In genomic region chr4:106778116-106778788, GRCm38 (mm10) we compare ENCODE assay signal across 8 mouse cellular contexts. TPM values are rescaled to one million over a fixed set of nuclear protein-coding genes. Genes with fewer than 3 reads are reported as not detected.
DNase-seq lines count a peak whose midpoint lies in the region; ATAC-seq and TF ChIP-seq lines count a peak whose summit lies in the region.

No protein-coding gene starts in this region.

- no peaks in the 10 kb centered on the region for H3K9me3 ChIP-seq in hindbrain, postnatal 0 days (ENCODE audit: low read length)

- no peak overlapping the region for H3K4me3 ChIP-seq in hindbrain, postnatal 0 days (ENCODE audit: low read length)

- H3K4me2 ChIP-seq in hindbrain, postnatal 0 days (ENCODE audit: low read depth, low read length), result no peak overlapping the region

- DNase-seq in adrenal gland, postnatal 10 days, result peak; percentile 96
- peak; percentile 67 for DNase-seq in embryo, embryonic 11.5 days (ENCODE audit: low read depth, low spot score)
- DNase-seq in gastrocnemius, postnatal 25 days, result peak; percentile 96
- DNase-seq in hindbrain, postnatal 0 days (ENCODE audit: low spot score), result peak; percentile 95
- DNase-seq in left cerebral cortex, adult 11 months (ENCODE audit: low spot score), result peak; percentile 81
- DNase-seq in lung, postnatal 14 days, result peak; percentile 97
- peak; percentile 80 for DNase-seq in retina, postnatal 7 days (ENCODE audit: low read depth, low spot score)

- no peaks in the 10 kb centered on the region for H3K36me3 ChIP-seq in hindbrain, postnatal 0 days (ENCODE audit: insufficient read depth, low read length)

- H3K27me3 ChIP-seq in hindbrain, postnatal 0 days (ENCODE audit: insufficient read depth, low read length), result no peaks in the 10 kb centered on the region

- H3K9ac ChIP-seq in hindbrain, postnatal 0 days (replicated peaks; ENCODE audit: low read length), result no peak overlapping the region

- 30% methylated on average over 5 of the region's 5 CpGs for WGBS in hindbrain, postnatal 0 days

- peak overlapping the region; percentile 76 for H3K27ac ChIP-seq in hindbrain, postnatal 0 days

- peak; percentile 41 for TF ChIP-seq CTCF in hindbrain, postnatal 0 days (IDR thresholded peaks at IDR 0.05; ENCODE audit: low read depth)

- peaks cover 27% of the 10 kb centered on the region for H3K4me1 ChIP-seq in hindbrain, postnatal 0 days (ENCODE audit: insufficient read depth, low read length)

- ATAC-seq in hindbrain, postnatal 0 days, result peak; percentile 96
- ATAC-seq in megakaryocyte, adult 5-6 weeks (ENCODE audit: poor library complexity, severe bottlenecking), result no peak

RNA-seq across cellular contexts. Expression of gene Acot11, which starts 26.5 kb away (rescaled TPM):
- 10 to 100 TPM; 35.1 to 37.9 TPM for total RNA-seq in adrenal gland, postnatal 10 days (2021)
- 10 to 100 TPM in 1 of 2 experiments, 1 to 10 TPM in 1; 7.8 to 14.3 TPM for total RNA-seq in gastrocnemius, postnatal 25 days (2021)
- 11.1 and 12.2 TPM in 2 replicates for total RNA-seq in hindbrain, postnatal 0 days (2014; rRNA removed)
- polyA plus RNA-seq in hindbrain, postnatal 0 days (2015; fragmentation: Nextera tagmentation; extraction: Ambion mirVana), result 2.0 and 2.7 TPM in 2 replicates
- total RNA-seq in megakaryocyte, adult 5-6 weeks (2015), result 10.6 and 11.9 TPM in 2 replicates
- total RNA-seq in megakaryocyte, adult 5-6 weeks (2017), result 9.6 and 10.9 TPM in 2 replicates

RNA-seq across cellular contexts. Expression of gene Fam151a, which starts 44.6 kb away (rescaled TPM):
- under 1 TPM; 0.27 to 0.30 TPM for total RNA-seq in adrenal gland, postnatal 10 days (2021)
- not detected for total RNA-seq in gastrocnemius, postnatal 25 days (2021)
- not detected in 2 replicates for total RNA-seq in hindbrain, postnatal 0 days (2014; rRNA removed)
- polyA plus RNA-seq in hindbrain, postnatal 0 days (2015; fragmentation: Nextera tagmentation; extraction: Ambion mirVana), result not detected in 2 replicates
- total RNA-seq in megakaryocyte, adult 5-6 weeks (2015), result not detected in 2 replicates
- total RNA-seq in megakaryocyte, adult 5-6 weeks (2017), result 0.37 TPM in 1 of 2 replicates, not detected in the other

RNA-seq across cellular contexts. Expression of gene Mroh7, which starts 47.5 kb away (rescaled TPM):
- 1 to 10 TPM in 1 of 2 experiments, under 1 TPM in 1; 0.48 to 1.1 TPM for total RNA-seq in adrenal gland, postnatal 10 days (2021)
- under 1 TPM; 0.19 to 0.69 TPM for total RNA-seq in gastrocnemius, postnatal 25 days (2021)
- total RNA-seq in hindbrain, postnatal 0 days (2014; rRNA removed), result 0.68 and 0.99 TPM in 2 replicates
- polyA plus RNA-seq in hindbrain, postnatal 0 days (2015; fragmentation: Nextera tagmentation; extraction: Ambion mirVana), result 0.59 and 0.98 TPM in 2 replicates
- total RNA-seq in megakaryocyte, adult 5-6 weeks (2015), result 0.13 TPM in 1 of 2 replicates, not detected in the other
- not detected in 2 replicates for total RNA-seq in megakaryocyte, adult 5-6 weeks (2017)
